Mouse (Mus musculus): ENCODE results near the gene Gm45337. TPM values are rescaled to one million over a fixed set of nuclear protein-coding genes. Genes with fewer than 3 reads are reported as not detected.

The Gm45337 gene
- polyA plus RNA-seq, 1 experiment, result not detected

- Histone ChIP-seq H3K4me1 (ENCODE audit: control insufficient read depth, insufficient read depth, low read length) (no peaks in the 10 kb centered on the region), H3K27me3 (replicated peaks; ENCODE audit: control insufficient read depth, insufficient read depth, low read length) (no peaks in the 10 kb centered on the region), H3K27ac (ENCODE audit: insufficient read depth, low read depth, low read length) (no peak overlapping the region), H3K4me3 (ENCODE audit: insufficient read depth, low read depth, low read length) (no peak overlapping the region), H3K36me3 (ENCODE audit: control insufficient read depth, insufficient read depth, low read length) (no peaks in the 10 kb centered on the region)
- peak; percentile 86 for DNase-seq
- 10% methylated on average over 9 of the region's 9 CpGs for WGBS
- TF ChIP-seq POLR2A (IDR thresholded peaks at IDR 0.05; ENCODE audit: low read depth, low read length), result no peak
- peak; percentile 99 for TF ChIP-seq CTCF (conservative IDR thresholded peaks at IDR 0.05; ENCODE audit: insufficient read depth, insufficient read length, low read depth, low read length)
These were observed 46.6 kb downstream of the Gm45337 start for GRCm38 (mm10) chr7:142097776-142098175.

- no peak overlapping the region for H3K27ac ChIP-seq (ENCODE audit: insufficient read depth, low read depth, low read length)
- 64% methylated on average over 4 of the region's 4 CpGs for WGBS
- no peaks in the 10 kb centered on the region for H3K27me3 ChIP-seq (replicated peaks; ENCODE audit: control insufficient read depth, insufficient read depth, low read length)
- TF ChIP-seq CTCF (conservative IDR thresholded peaks at IDR 0.05; ENCODE audit: insufficient read depth, insufficient read length, low read depth, low read length) (no peak), POLR2A (IDR thresholded peaks at IDR 0.05; ENCODE audit: low read depth, low read length) (no peak)
- DNase-seq, result no peak
- no peak overlapping the region for H3K4me3 ChIP-seq (ENCODE audit: insufficient read depth, low read depth, low read length)
- H3K36me3 ChIP-seq (ENCODE audit: control insufficient read depth, insufficient read depth, low read length), result no peaks in the 10 kb centered on the region
- H3K4me1 ChIP-seq (ENCODE audit: control insufficient read depth, insufficient read depth, low read length), result no peaks in the 10 kb centered on the region
These were observed 47.7 kb downstream of the Gm45337 start for GRCm38 (mm10) chr7:142096701-142097100.

- TF ChIP-seq POLR2A (IDR thresholded peaks at IDR 0.05; ENCODE audit: low read depth, low read length), result no peak
- TF ChIP-seq CTCF (conservative IDR thresholded peaks at IDR 0.05; ENCODE audit: insufficient read depth, insufficient read length, low read depth, low read length), result no peak
- DNase-seq, result peak; percentile 91
- 0 out of 2 replicates have a peak within 1 kb of the TSS, but pooled peaks have one; percentile 4 for H3K27ac ChIP-seq (ENCODE audit: insufficient read depth, low read depth, low read length)
These were observed 49.0 kb downstream of the Gm45337 start, which contains the start of gene Dusp8 for GRCm38 (mm10) chr7:142095183-142095931. TSS of gene Dusp8 (minus strand) at chr7:142095843.

DNA sequence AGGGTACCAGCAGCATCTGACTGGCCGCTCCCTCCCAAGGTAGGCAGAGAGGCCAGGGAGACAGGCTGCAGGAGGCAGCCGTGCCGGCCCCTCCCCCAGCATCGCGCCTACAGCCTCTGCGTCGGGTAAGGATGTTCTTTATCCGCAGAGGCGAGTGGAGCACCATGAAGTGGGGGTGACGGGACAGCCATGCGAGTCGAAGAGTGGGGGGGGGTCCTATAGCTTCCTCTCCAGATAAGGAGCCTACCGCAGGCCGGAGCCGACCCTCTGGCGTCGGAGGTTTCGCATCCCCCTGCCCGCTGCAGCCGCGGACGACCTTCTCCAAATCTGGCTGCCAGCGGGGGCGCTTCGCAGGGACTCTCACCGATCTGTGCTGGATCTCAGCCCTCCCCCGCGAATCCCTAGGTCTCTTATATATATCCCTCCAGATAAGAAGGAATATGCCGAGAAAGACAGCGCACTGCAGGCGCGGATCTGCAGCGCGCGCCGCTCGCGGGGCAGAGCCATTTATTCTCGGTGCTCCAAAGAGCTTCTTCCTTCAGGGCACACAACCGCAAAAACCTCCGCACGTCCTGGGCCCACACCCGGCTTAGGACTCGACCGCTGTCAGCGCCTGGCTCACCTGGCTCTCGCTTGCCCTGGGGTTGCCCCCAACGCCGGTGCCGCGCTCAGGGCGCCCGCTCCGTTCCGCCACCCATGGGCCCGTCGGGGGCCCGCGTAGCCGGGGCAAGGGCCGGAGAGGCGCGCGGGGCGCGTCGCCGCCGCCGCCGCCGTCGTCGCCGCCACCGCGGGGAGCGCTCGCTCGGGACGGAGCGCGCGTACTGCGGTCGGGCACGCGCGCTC is 49.9 kb downstream of the Gm45337 start:
- H3K36me3 ChIP-seq (ENCODE audit: control insufficient read depth, insufficient read depth, low read length), result no peaks in the 10 kb centered on the region
- 3% methylated on average over 89 of the region's 89 CpGs for WGBS
- no peak overlapping the region for H3K27ac ChIP-seq (ENCODE audit: insufficient read depth, low read depth, low read length)
- H3K27me3 ChIP-seq (replicated peaks; ENCODE audit: control insufficient read depth, insufficient read depth, low read length), result no peaks in the 10 kb centered on the region
- DNase-seq, result peak; percentile 15
- H3K4me1 ChIP-seq (ENCODE audit: control insufficient read depth, insufficient read depth, low read length), result no peaks in the 10 kb centered on the region
- no peak for TF ChIP-seq CTCF (conservative IDR thresholded peaks at IDR 0.05; ENCODE audit: insufficient read depth, insufficient read length, low read depth, low read length)
- no peak for TF ChIP-seq POLR2A (IDR thresholded peaks at IDR 0.05; ENCODE audit: low read depth, low read length)
- H3K4me3 ChIP-seq (ENCODE audit: insufficient read depth, low read depth, low read length), result peak overlapping the region; percentile 52

More at GRCm38 (mm10) chr7:142095183-142095931, 49.0 kb downstream of the Gm45337 start, which contains the start of gene Dusp8:
- Histone ChIP-seq H3K4me1 (ENCODE audit: control insufficient read depth, insufficient read depth, low read length) (no peaks in the 10 kb centered on the region), H3K36me3 (ENCODE audit: control insufficient read depth, insufficient read depth, low read length) (no peaks in the 10 kb centered on the region), H3K4me3 (ENCODE audit: insufficient read depth, low read depth, low read length) (peak within 1 kb of the TSS; percentile 52), H3K27me3 (replicated peaks; ENCODE audit: control insufficient read depth, insufficient read depth, low read length) (no peaks in the 10 kb centered on the region)
- WGBS, result 4% methylated on average over 61 of the region's 63 CpGs

GRCm38 (mm10) chr7:142093696-142094240 is 50.6 kb downstream of the Gm45337 start:
- DNase-seq, result no peak
- no peaks in the 10 kb centered on the region for H3K4me1 ChIP-seq (ENCODE audit: control insufficient read depth, insufficient read depth, low read length)
- peak overlapping the region; percentile 52 for H3K4me3 ChIP-seq (ENCODE audit: insufficient read depth, low read depth, low read length)
- TF ChIP-seq POLR2A (IDR thresholded peaks at IDR 0.05; ENCODE audit: low read depth, low read length) (no peak), CTCF (conservative IDR thresholded peaks at IDR 0.05; ENCODE audit: insufficient read depth, insufficient read length, low read depth, low read length) (no peak)
- WGBS, result 46% methylated on average over 6 of the region's 6 CpGs
- H3K27ac ChIP-seq (ENCODE audit: insufficient read depth, low read depth, low read length), result no peak overlapping the region
- H3K36me3 ChIP-seq (ENCODE audit: control insufficient read depth, insufficient read depth, low read length), result no peaks in the 10 kb centered on the region
- H3K27me3 ChIP-seq (replicated peaks; ENCODE audit: control insufficient read depth, insufficient read depth, low read length), result no peaks in the 10 kb centered on the region

Other genes starting within 250 kb of the Gm45337 start
- 86.2 and 92.3 TPM in 2 replicates for gene Tollip, start 226.1 kb downstream of the Gm45337 start, polyA plus RNA-seq (2012; rRNA removed)
- gene Brsk2, start 194.9 kb downstream of the Gm45337 start, polyA plus RNA-seq (2012; rRNA removed), result 0.31 and 0.52 TPM in 2 replicates
- gene Mob2, start 83.5 kb downstream of the Gm45337 start, polyA plus RNA-seq (2012; rRNA removed), result 44.0 and 45.3 TPM in 2 replicates
- gene Dusp8, start 48.8 kb downstream of the Gm45337 start, polyA plus RNA-seq (2012; rRNA removed), result 3.6 and 3.7 TPM in 2 replicates
- not detected in 2 replicates for gene Gm45618, start 23.9 kb downstream of the Gm45337 start, polyA plus RNA-seq (2012; rRNA removed)
- gene Gm39115, start 8.6 kb downstream of the Gm45337 start, polyA plus RNA-seq (2012; rRNA removed), result not detected in 2 replicates
- not detected in 2 replicates for gene Gm29735, start 12.5 kb upstream of the Gm45337 start, polyA plus RNA-seq (2012; rRNA removed)
- not detected in 2 replicates for gene Gm4553, start 21.1 kb upstream of the Gm45337 start, polyA plus RNA-seq (2012; rRNA removed)
- gene Krtap5-2, start 31.4 kb upstream of the Gm45337 start, polyA plus RNA-seq (2012; rRNA removed), result not detected in 2 replicates
- not detected in 2 replicates for gene Gm10153, start 45.8 kb upstream of the Gm45337 start, polyA plus RNA-seq (2012; rRNA removed)
- gene Krtap5-3, start 56.8 kb upstream of the Gm45337 start, polyA plus RNA-seq (2012; rRNA removed), result not detected in 2 replicates
- gene Gm7579, start 67.3 kb upstream of the Gm45337 start, polyA plus RNA-seq (2012; rRNA removed), result not detected in 2 replicates
- not detected in 2 replicates for gene Krtap5-5, start 85.4 kb upstream of the Gm45337 start, polyA plus RNA-seq (2012; rRNA removed)
- not detected in 2 replicates for gene Gm40460, start 96.5 kb upstream of the Gm45337 start, polyA plus RNA-seq (2012; rRNA removed)
- gene Gm2431, start 113.7 kb upstream of the Gm45337 start, polyA plus RNA-seq (2012; rRNA removed), result not detected in 2 replicates
- not detected in 2 replicates for gene Gm4559, start 129.8 kb upstream of the Gm45337 start, polyA plus RNA-seq (2012; rRNA removed)
- gene Krtap5-1, start 152.5 kb upstream of the Gm45337 start, polyA plus RNA-seq (2012; rRNA removed), result not detected in 2 replicates
- not detected in 2 replicates for gene Krtap5-4, start 158.9 kb upstream of the Gm45337 start, polyA plus RNA-seq (2012; rRNA removed)
- 3.1 and 4.1 TPM in 2 replicates for gene Ifitm10, start 229.1 kb upstream of the Gm45337 start, polyA plus RNA-seq (2012; rRNA removed)
- gene Gm49369, start 238.1 kb upstream of the Gm45337 start, polyA plus RNA-seq (2012; rRNA removed), result 0.36 TPM in 1 of 2 replicates, not detected in the other
- gene Ctsd, start 243.4 kb upstream of the Gm45337 start, polyA plus RNA-seq (2012; rRNA removed), result 830 and 897 TPM in 2 replicates